Mouse (Mus musculus): ENCODE measurements around the gene Psmd13.

DNA sequence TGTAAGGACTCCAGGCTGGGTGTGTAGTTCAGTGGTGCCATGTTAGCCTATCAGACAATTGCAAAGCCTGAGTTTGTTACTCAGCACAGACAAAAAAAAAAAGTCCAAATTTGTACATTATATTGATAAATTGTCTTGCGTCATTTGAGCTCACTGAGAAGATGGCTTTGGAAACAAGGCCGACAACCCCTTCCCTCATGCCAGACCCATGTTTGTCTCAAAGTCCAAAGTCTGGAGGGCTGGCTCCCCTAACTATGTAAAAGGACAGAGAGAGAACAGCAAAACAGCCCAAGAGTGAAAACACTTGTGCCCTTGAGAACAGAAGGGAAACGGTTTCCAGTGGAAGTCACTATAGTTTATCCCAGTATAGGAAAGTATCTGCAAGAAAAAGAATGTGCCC lies 1.3 kb upstream of the Psmd13 start:
- TF ChIP-seq POLR2A (IDR thresholded peaks at IDR 0.05; ENCODE audit: control insufficient read depth, low read depth, low read length), result no peak
- TF ChIP-seq CTCF (IDR thresholded peaks at IDR 0.05; ENCODE audit: control insufficient read depth, insufficient read depth, insufficient replicate concordance, low read depth, low read length), result no peak

Data from testis, adult 2 months (tissue).